Mouse (Mus musculus): ENCODE measurements around the gene Tbxas1. TPM values are rescaled to one million over a fixed set of nuclear protein-coding genes. Genes with fewer than 3 reads are reported as not detected.

Gene Tbxas1
- total RNA-seq, 2 experiments from 2014 or later = 2.1 to 2.3 TPM

DNA sequence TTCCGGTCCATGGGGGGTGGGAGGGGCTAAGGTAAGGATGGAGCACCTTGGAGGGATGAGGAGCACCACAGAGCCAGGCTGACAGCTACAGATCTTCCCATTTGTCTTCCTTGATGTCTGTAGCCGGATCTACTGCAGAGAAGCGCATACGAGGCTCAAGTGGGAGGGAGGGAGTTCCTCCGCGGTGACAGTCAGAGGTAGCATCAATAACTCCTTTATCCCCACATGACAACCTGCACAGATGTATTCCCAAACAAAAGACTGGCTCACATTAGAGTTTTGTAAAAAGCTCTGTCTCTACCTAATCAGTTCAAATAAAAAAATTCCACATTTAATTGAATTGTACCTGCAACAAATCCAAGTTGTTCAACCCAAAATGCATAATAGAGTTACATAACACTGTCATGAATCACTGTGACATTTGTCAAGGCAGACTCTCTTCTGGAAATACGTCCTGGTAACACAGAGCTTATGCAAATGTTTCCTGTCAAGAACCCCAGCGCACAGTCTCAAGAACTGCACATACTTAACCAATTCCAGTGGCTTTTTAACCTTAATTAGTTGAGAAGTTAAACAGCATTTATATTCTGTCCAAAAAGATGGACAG is 86.3 kb downstream of the Tbxas1 start:
- DNase-seq = peak in 1 of 2 experiments; percentile 24

DNA sequence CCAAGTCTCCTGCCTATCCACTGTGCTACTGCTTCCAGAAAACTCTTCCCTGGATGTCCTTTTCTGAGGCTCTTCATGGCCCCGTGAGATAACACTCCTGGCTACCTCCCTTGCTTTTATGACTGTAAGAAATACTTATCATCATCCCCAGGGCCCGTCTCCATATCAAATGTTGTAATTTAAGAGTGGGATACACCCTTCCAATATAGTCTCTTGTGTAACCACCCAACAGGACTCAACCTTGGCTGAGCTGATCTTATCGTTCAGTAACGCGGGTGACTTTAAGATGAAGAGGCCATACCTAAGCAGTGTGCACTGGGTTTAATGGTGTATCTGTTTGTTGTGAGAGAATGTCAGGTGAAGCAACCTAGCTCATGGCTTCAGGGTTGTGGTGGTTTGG is 91.6 kb downstream of the Tbxas1 start:
- no peak for DNase-seq

DNA sequence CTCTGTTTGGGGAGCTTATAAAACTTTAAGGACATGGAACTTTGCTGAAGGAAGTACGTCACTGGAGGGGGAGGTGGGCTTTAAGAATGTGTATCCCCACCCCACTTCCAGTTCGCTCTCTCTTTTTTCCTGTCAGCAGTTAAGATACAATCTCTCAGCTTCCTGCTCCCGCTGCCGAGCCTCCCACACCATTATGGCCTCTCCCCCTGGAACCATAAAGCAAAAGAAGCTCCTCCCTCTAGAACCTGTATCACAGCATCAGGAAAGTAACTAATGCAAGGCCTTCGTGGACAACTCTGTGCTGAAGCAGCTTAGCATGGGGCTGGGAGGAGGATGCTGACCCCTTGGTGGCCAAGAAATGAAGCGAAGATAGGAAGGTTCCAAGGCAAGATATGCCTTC is 92.1 kb downstream of the Tbxas1 start:
- no peak for DNase-seq

DNA sequence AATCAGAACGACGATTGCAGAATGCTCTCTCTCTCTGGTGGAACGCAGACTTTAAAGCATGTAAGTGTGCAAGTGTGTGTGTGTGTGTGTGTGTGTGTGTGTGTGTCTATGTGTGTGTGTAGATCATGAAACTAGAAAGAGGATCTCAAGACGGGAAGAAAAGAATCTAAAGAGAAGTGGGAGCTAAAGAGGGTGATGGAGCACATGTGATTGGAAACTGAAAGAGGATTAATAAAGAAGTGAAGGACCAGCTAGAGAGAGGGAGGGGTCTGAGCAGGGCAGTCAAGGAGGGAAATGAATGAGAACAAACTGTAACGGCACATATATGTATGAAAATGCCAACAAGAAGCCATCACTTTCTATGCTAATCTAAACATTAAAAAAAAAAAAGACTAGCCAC is 92.8 kb downstream of the Tbxas1 start:
- DNase-seq = no peak

DNA sequence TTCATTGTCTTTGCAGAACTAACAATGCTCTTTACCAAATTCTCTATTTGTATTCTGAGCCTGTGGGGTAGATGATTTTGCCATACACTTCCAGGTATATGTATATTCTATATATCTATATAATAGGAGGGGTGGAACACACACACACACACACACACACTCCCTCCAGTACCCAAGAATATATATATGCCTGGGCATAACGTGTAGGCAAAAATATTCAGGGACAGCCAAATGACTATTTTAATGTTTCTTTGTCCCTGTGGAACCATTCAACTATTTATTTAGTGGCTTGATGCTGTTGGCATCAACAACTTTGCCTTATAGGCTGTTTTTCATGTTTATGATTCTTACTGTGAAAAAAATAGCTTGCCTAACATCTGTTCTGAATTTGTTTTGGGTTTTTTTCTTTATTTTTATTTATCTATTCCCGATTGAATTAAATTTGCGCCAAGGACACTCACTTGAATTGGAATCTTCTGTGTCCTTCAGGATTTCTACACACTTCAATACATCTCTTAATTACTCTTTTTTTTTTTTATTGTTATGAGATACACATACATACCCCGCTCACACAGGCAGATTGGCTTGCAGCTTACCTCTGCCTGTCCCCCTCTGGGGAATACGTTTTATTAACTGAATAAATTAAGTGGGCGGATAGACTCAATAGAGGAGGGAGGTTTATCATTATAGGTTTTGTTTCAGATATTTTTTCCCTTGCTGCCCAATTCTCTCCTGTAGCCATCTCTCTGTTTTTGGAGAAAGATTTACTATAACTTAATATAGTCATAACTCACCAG is 94.9 kb downstream of the Tbxas1 start:
- no peak for DNase-seq

DNA sequence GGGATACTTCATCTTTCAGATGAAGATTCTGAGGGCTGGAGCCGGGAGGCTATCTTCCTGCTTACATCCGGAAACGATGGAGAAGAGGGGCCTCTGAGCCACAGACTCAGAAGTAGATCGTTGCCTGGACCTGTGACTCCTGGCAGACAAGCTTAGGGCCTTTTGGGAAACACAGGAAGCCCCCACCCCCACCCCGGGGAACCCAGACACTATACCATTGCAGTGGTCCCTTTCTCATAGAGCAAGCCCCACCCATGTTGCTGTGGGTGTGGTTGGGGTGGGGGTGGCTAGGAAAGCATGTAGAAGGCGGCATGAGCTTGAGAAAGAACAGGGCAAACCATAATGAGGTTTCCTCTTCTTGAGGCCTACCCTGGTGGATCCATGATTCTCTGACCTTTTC is 95.6 kb downstream of the Tbxas1 start:
- DNase-seq = no peak

DNA sequence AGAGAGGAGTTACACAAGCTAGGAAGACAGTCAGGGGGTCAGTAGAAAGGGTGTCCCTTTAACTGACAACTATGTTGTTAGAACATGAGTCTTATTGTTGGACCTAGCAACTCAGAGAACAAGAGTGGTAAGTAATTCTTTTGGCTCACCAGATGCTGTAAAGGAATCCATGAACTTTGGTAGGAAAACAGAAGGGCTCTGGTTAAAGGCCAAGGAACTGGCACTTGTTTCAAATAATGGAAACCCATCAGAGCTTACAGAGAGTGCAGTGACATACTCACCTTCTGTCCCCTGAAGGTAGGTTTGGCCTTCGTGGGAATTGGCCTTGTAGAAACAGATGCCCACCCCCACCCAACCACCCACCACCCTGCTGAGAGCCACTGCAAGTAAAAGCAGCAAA is 97.6 kb downstream of the Tbxas1 start:
- DNase-seq = no peak

DNA sequence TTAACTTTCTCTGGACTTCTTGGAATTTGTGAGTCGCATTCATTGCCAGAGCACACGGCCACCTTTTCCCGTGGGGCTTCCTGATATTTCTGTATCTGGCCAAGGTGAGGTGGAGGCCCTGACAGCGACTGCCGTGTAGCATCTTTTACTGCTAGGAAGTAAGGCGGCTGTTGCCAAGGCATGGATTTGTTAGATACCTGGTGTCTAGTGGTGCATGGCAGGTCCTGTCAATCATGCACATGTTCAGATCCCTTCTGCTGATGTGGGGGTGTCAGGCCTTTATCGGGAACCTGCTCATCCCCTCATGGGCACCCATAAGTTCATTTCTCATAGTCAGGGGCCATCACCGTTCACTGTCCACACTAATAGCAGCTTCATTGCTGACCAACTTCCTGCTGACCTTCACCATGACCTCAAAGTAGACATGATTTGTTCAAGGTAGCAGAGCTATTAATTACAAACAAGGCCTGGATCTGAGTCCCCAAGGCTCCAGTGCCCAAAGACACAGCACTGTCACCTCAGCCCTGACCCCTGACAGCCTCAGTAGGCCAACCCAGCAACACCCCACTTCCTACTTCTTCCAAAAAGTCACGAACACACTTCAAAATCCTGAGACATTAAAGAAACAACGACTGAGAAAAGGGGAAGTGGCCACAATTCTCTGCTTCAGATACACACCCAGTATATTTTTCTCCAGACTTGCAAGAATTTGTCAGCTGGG is 98.4 kb downstream of the Tbxas1 start:
- no peak for DNase-seq

DNA sequence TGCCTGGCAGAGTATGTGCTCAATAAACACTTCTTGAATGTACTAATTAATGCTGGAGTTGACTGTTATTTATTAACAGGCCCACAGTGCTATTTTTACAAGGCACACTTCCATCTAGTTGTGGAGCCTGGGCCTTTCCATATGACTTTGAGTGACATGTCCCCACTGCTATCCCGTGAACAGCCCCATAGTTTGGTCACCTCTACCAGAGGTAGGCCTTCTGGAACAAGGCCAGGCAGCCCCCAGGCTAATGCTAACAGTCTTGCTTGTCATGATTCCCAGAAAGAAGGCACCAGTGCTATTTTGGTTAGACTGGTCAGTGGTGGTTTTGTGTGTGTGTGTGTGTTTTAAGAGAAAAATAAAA is 98.9 kb downstream of the Tbxas1 start:
- DNase-seq = no peak

DNA sequence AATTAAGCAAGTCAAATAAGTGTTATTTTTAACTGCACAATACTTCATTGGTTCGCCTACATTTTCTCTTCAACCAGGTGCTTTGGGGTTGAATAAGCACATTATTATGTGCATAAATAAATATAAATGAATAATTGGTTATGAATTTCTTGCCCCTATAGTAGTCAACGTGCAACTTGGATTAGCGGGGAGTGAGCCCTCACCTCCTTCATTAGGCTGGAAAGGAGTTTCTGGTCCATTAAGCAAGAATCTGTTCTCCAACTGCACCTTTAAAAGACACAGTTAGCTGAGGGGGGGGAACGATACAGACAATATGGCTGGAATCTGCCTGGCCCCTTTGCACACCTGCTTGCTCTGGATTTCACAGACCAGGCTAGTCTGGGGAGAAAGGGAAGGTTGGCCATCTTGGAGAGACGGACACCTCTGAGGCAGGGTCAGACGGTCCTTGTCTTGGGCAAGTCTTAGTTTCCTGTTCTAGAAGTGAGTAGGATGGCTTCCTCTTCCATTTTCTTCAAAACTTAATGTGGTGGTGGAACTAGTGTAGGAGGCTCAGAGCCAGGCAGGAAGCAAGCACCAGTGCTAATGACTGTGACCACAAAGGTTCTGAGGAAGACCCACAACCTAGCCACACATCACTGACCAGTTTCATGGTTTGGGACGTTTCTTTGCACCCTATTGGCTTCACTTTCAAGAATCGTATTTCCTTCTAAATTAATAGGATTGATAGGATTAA is 99.5 kb downstream of the Tbxas1 start:
- DNase-seq = no peak

DNA sequence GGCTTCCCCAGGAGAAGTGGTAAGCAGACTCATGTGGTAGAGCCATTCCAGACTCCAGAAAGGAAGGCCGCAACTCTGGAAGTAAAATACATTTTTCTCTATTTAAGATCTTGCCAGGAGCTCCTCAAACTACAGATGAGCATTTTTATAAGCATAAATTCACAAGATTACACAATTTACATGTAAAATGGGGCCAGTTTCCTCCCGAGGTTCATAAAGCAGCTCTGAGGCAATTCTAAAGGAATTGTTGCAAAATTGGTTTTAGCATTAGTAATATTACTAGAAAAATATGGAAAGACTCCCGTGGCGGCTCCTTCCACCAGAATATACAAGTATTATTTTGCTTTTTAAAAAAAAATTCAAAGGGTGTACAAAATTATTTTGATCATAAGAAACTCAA is 100.7 kb downstream of the Tbxas1 start:
- DNase-seq = no peak

DNA sequence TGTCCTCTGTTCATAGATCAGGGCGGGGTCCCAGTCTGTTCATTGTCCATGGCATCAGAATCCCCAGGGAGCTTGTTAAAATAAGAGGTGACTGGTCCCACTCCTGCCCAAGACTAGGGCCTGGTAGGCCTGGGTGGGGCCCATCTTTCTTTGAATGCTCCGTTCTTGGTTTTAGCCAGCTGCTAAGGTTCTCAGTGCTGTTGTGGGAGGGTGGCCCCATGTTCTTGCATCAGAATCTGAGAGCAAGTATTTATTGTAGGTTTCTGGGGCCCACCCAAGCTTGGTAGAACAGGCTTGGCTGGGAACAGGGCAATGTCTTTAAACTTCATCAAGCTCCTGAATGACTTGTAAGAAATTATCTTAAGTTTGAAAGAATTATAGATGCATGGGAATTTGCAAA is 101.2 kb downstream of the Tbxas1 start:
- no peak for DNase-seq

DNA sequence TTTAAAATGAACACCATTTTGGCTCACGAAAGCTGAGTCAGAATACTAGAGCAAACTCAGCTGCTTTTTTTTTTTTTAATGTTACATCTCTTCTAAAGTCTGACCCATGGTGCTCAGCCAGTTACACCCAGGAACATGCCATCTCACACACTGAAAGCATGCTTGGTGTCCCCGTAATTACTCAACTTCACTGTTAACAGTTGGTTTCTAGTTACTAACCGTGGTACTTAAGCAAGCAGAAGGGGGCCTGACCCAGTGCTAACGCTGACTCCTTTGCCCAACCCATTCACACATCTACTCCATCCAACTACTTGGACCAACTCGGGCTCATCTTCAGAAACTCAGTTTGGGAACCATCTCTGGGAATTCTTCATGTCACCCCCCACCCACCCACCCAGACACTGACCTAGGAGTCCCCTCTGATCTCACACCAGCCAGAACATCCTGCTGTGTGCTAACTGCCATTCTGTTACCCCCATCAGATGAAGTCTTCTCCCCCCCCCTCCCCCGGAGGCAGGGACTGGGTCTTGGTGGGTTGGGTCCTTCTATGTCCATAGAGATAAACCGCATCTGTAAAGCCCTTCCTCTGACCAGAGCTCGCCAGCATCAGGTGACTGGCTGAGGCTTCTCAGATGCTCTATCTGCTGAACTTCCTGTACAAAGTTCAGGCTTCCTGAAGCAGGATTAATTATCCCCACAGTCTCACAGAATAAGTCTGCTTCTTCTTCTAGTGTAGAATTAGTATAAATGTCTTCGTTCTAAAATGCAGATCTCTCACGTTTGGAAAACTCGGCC is 105.9 kb downstream of the Tbxas1 start:
- DNase-seq = no peak

DNA sequence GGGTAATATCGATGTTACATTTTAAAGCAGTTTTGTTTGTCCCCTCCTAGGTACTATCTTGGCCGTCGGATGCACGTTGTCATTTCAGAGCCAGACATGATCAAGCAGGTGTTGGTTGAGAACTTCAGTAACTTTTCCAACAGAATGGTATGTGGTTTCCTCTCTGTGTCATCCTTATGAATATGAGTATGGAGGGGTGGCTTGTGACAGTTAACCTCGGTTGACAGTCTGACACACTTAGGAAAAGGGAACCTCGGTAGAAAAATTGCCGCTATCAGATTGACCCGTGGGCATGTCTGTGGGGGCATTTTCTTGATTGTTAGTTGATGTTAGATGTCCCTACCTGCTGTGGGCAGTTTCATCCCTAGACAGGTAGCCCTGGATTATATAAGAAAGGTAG is 106.9 kb downstream of the Tbxas1 start:
- DNase-seq = no peak

DNA sequence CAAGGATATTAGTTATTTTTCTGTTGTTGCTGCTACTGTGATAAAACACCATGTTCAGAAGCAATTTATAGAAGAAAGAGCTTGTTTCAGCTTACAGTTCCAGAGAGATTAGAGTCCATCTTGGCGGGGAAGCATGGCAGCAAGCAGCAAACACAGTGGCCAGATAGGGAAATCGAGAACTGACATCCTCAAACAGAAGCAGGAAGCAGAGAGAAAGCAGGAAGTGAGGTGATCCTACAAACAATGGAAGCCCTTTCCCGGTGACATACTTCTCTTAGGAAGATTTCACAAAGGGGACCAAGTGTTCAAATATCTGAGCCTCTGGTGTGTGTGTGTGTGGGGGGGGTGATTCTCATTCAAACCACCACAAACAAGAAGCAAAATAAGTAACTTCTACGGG is 107.5 kb downstream of the Tbxas1 start:
- DNase-seq = no peak

DNA sequence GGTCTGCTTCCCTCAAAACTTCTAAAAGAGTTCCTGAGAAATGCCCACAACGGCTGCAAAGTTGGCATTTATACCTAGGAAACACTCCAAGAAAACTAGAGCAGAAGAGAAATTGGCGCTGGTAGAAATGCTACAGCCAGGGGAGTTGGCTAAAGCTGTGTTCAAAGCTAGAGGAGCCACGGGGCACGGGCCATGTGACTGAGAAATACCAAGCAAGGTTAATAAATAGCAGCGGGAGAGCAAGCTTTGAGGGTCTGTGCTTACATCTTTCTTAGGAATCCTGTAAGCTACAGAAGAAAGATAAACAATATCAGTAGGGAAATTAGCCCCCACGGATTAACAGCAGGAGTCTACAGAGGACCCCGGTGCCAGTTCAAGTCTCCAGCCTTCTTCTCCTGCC is 107.9 kb downstream of the Tbxas1 start:
- DNase-seq = no peak

DNA sequence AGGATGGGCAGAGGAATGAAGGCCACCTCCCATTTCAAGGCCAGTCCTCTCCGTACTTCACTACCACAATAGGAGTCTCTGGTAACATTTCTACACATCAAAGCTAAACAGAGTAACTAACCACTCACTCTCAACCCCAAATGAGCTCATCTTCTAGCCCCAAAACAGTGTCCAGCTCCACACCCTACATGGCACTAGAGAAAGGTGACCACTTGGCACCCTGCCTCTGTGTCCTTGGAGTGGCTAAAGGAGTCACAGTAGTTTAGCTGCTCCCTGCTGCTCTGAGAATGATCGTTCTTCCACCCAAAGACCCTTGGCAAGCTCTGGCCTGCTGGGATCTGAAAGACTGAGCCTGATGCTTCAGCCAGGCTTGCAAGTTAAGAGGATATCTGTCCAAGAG is 109.4 kb downstream of the Tbxas1 start:
- no peak for DNase-seq

DNA sequence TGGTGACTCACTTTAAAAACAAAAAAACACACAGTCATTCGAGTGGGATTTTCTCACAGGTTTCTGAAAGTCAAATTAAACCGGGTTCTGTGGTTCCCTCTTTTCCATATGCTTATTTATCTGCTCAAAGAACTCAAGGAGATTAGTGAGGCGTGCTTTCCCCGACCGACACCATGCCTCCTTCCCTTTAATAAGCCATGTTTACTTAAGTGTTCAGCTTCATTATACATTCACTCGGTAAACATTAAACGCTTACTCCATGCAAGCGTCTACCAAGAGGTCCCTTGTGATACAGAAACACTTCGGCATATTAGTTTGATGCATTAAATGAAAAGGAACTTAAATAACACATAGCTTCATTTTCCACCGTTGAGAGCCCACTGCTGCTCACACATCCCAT is 111.4 kb downstream of the Tbxas1 start:
- no peak for DNase-seq

DNA sequence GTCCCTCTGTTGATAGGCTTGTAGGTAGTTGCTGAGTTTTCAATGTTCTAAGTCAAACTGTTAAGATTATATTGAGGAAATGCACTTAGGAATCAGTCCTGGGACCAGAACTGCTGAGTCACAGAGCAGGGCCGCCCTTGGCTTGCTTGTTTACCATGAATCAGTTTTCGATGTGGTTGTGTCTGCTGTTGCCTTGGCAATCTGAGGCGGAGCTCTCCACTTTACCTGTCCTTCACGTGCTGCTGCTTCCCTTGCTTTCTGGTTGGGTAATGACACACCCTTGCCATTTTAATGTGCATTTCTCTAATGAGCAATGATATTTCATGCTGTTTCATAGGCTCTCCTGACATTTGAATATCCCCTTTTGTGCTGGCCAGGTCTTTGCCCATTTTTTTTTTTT is 116.8 kb downstream of the Tbxas1 start:
- DNase-seq = no peak

DNA sequence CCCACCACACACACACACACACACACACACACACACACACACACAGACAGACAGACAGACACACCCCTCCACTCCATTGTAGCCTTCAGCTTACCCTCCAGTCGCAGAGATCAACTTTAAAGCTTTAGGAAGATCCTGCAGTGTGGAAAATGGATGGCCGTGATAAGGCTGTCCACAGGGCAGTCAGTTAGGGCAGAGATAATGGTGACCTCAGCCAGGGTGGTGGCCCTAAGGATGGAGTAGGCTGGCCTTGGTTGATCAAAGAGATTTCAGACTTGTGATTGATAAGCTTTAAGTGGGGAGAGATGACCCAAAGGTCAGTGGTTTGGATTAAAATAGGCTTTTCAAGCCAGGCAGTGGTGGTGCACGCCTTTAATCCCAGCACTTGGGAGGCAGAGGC is 120.6 kb downstream of the Tbxas1 start:
- no peak for DNase-seq

DNA sequence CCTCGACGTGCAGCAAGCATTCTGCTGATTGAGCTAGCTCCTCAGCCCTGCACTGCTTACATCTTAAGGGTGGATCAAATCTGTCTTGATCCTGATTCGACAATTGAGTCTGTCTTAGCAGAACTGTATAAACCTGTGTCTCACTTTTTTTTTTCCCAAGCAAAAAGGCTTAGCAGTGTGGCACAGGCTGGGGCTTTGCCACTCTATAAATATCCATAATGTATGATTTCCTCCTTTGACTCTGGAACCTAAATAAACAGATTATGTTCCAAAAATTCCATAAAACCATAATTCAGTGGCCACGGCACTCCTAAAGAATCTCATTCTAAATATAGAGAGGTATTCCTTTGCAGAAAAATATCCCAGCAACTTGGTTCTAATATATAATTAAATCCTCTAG is 122.6 kb downstream of the Tbxas1 start:
- DNase-seq = no peak

DNA sequence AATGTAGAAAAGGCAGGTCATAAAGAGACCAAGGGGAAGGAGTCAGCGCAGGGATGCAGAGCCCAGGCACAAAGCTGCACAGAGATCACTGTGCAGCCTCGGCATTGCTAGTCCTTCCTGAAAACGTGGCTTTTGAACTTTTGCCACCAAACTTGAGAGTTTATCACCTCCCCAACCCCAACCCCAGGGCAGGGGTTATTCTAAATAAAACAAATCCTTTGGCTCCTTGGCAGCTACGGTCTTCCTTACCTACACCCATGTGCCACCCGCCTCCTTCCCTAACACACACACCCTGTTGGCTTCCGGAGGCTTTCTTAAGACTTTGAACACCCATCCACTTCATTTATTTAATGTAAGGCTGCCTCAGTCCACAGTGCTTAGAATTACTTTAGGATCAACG is 127.9 kb downstream of the Tbxas1 start:
- no peak for DNase-seq

All from layer of hippocampus, postnatal 36 days (tissue).